ENCODE assay signal across 9 mouse cellular contexts in the genomic region with DNA sequence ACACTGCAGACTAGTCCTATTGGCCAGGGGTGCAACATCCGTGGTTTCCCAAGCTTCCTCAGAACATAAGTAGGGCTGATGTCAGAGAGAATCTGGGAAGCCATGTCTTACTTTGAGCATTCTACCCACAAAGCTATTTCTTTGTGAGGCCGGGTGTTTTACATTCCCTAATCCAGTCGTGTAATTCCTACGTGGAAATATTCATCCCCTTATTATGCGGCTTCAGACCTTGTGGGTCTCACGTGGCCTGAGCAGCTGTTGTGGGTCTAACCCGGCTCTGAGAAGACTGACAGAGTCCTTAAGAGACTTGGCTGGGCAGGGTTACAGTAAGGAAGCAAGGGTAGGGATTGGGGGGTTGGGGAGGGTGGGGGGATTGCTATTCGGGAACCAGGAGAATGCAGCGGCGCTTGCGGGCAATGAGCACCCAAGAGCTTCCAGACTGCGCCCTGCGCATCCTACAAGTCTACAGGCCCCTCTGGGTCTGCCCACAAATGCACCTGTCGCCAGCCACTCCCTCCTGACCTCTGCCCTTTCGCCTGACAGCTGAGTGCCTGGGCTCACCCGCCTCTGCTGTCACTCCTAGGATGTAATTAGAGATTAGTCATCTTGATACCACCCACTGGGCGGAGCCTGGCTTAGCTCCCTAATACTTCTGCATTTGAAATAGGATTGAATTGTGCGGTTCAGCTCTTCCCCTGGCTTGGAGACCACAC. TPM values are rescaled to one million over a fixed set of nuclear protein-coding genes. Genes with fewer than 3 reads are reported as not detected.
DNase-seq lines count a peak whose midpoint lies in the region; ATAC-seq and TF ChIP-seq lines count a peak whose summit lies in the region.
"Had no signal": no experiment of that assay in that cellular context is flagged by ENCODE, and none has a peak within 500 bp of the region (broad histone marks: within the 10 kb centered on the region; RNA-seq: fewer than 3 reads in every experiment).

No protein-coding gene starts in this region.

- ATAC-seq in hindbrain, embryonic 13.5 days (ENCODE audit: low FRiP score), result peak; percentile 65
- peak; percentile 89 for ATAC-seq in midbrain, embryonic 11.5 days (ENCODE audit: low FRiP score)

- no peak overlapping the region for H3K9ac ChIP-seq in hindbrain, embryonic 13.5 days
- H3K9ac ChIP-seq in midbrain, embryonic 11.5 days (ENCODE audit: low read length), result no peak overlapping the region

- H3K27ac ChIP-seq in left cerebral cortex, adult 2 months, result no peak overlapping the region
- H3K27ac ChIP-seq in hindbrain, embryonic 13.5 days, result no peak overlapping the region
- H3K27ac ChIP-seq in midbrain, embryonic 11.5 days (ENCODE audit: low read depth, low read length), result no peak overlapping the region

- no peaks in the 10 kb centered on the region for H3K27me3 ChIP-seq in hindbrain, embryonic 13.5 days
- no peaks in the 10 kb centered on the region for H3K27me3 ChIP-seq in midbrain, embryonic 11.5 days (ENCODE audit: control insufficient read depth, insufficient read depth, low read length)

- no peak for DNase-seq in left cerebral cortex, adult 2 months (ENCODE audit: extremely low spot score in 1 of 2, low spot score in 2 of 2)
- DNase-seq in left cerebral cortex, postnatal 36 days (ENCODE audit: low spot score in 2 of 2), result no peak
- peak; percentile 13 for DNase-seq in embryo, embryonic 11.5 days (ENCODE audit: low read depth, low spot score)
- DNase-seq in midbrain, embryonic 11.5 days (ENCODE audit: low spot score, missing footprints), result peak; percentile 89
- DNase-seq in spleen, postnatal 4 days (ENCODE audit: low spot score in 2 of 2), result no peak
- no peak for DNase-seq in testis, postnatal 14 days (ENCODE audit: low spot score)
- DNase-seq in frontal cortex, postnatal 10 days (ENCODE audit: low spot score in 2 of 2), result no peak

- WGBS in hindbrain, embryonic 13.5 days, result 28% methylated on average over 14 of the region's 18 CpGs
- 13% methylated on average over 18 of the region's 18 CpGs for WGBS in midbrain, embryonic 11.5 days

- intact Hi-C loops in left cerebral cortex, adult 2 months (cut with DNase I), result no loop called here
- intact Hi-C loops in left cerebral cortex, postnatal 36 days (cut with DNase I), result no loop called here

- peak overlapping the region; percentile 28 for H3K4me3 ChIP-seq in left cerebral cortex, adult 2 months
- H3K4me3 ChIP-seq in hindbrain, embryonic 13.5 days, result peak overlapping the region; percentile 15; the same call in 1 of the 2 replicates
- no peak overlapping the region for H3K4me3 ChIP-seq in midbrain, embryonic 11.5 days (ENCODE audit: low read depth, low read length)

- no peaks in the 10 kb centered on the region for H3K36me3 ChIP-seq in hindbrain, embryonic 13.5 days
- no peaks in the 10 kb centered on the region for H3K36me3 ChIP-seq in midbrain, embryonic 11.5 days (ENCODE audit: control insufficient read depth, insufficient read depth, low read length)

- H3K4me2 ChIP-seq in hindbrain, embryonic 13.5 days, result peak overlapping the region; percentile 44
- H3K4me2 ChIP-seq in midbrain, embryonic 11.5 days, result peak overlapping the region; percentile 29; the same call in 1 of the 2 replicates

- H3K4me1 ChIP-seq in hindbrain, embryonic 13.5 days (replicated peaks), result peaks cover 10% of the 10 kb centered on the region
- H3K4me1 ChIP-seq in midbrain, embryonic 11.5 days (ENCODE audit: control insufficient read depth, insufficient read depth, low read length), result peaks cover 12% of the 10 kb centered on the region

- no peaks in the 10 kb centered on the region for H3K9me3 ChIP-seq in hindbrain, embryonic 13.5 days
- no peaks in the 10 kb centered on the region for H3K9me3 ChIP-seq in midbrain, embryonic 11.5 days (ENCODE audit: control insufficient read depth, low read length)

- no peak for TF ChIP-seq CTCF in left cerebral cortex, adult 2 months (IDR thresholded peaks at IDR 0.05)

RNA-seq across cellular contexts. Expression of a gene that starts 15.5 kb away (rescaled TPM):
- total RNA-seq in left cerebral cortex, adult 2 months (2021), result 100 to 1,000 TPM; 871 to 963 TPM
- total RNA-seq in left cerebral cortex, postnatal 36 days (2021), result 100 to 1,000 TPM; 877 to 948 TPM
- 236 and 257 TPM in 2 replicates for polyA plus RNA-seq in hindbrain, embryonic 13.5 days (2015; fragmentation: Nextera tagmentation; extraction: Ambion mirVana)
- 63.2 and 66.7 TPM in 2 replicates for polyA plus RNA-seq in midbrain, embryonic 11.5 days (2014; fragmentation: Nextera tagmentation; extraction: Ambion mirVana)

RNA-seq across cellular contexts. Expression of a gene that starts 44.8 kb away (rescaled TPM):
- not detected for total RNA-seq in left cerebral cortex, adult 2 months (2021)
- not detected for total RNA-seq in left cerebral cortex, postnatal 36 days (2021)
- not detected in 2 replicates for polyA plus RNA-seq in hindbrain, embryonic 13.5 days (2015; fragmentation: Nextera tagmentation; extraction: Ambion mirVana)
- not detected in 2 replicates for polyA plus RNA-seq in midbrain, embryonic 11.5 days (2014; fragmentation: Nextera tagmentation; extraction: Ambion mirVana)
- polyA plus RNA-seq: spleen, adult 2 months had no signal

Comparison
In these comparisons a context has a peak if more than half of its experiments do, and no peak if none do; other contexts are left out.
1. DNase-seq: peak in embryo, embryonic 11.5 days (single experiment) and midbrain, embryonic 11.5 days (single experiment); none in left cerebral cortex, adult 2 months (0 of 2), left cerebral cortex, postnatal 36 days (0 of 2), spleen, postnatal 4 days (0 of 2), testis, postnatal 14 days (single experiment) and frontal cortex, postnatal 10 days (0 of 2).